Mouse (Mus musculus) kidney, embryonic 15.5 days (tissue): ENCODE measurements at regions not wholly inside any gene's neighbourhood (a gene's known extent, or its start where the extent isn't known, plus 50 kb on each side); places are given as distances from the start of the nearest gene placed in this dataset.

Source experiments
- ATAC-seq: fragments of 200-750 bp; cut with Nextera tagmentation; replicated peaks from 2 replicates; pipeline ENCODE4 v1.8.0; 2017; ENCODE audit warnings: moderate TSS enrichment; ENCODE audit not compliant: low FRiP score
- H3K27ac ChIP-seq: fragments of 300-500 bp; sonication (generic); 2 replicates; pipeline ENCODE4 v1.5.1; 2015; ENCODE audit warnings: mild to moderate bottlenecking, inconsistent platforms
- H3K27me3 ChIP-seq: fragments of 300-500 bp; sonication (generic); 2 replicates; pipeline ENCODE4 v1.6.1; 2015; ENCODE audit warnings: inconsistent platforms
- H3K36me3 ChIP-seq: fragments of 300-500 bp; sonication (generic); 2 replicates; pipeline ENCODE4 v1.6.1; 2015; ENCODE audit warnings: inconsistent platforms
- H3K4me1 ChIP-seq: fragments of 300-500 bp; sonication (generic); 2 replicates; pipeline ENCODE4 v1.6.1; 2015; ENCODE audit warnings: inconsistent platforms
- H3K4me2 ChIP-seq: fragments of 300-500 bp; sonication (generic); 2 replicates; pipeline ENCODE4 v1.6.1; 2015; ENCODE audit warnings: moderate library complexity, mild to moderate bottlenecking, inconsistent platforms
- H3K4me3 ChIP-seq: fragments of 300-500 bp; sonication (generic); replicated peaks from 2 replicates; pipeline ENCODE4 v1.5.1; 2015; ENCODE audit warnings: mild to moderate bottlenecking, inconsistent platforms
- H3K9ac ChIP-seq: fragments of 300-500 bp; sonication (generic); 2 replicates; pipeline ENCODE4 v1.6.1; 2015; ENCODE audit warnings: mild to moderate bottlenecking, inconsistent platforms
- H3K9me3 ChIP-seq: fragments of 300-500 bp; sonication (generic); replicated peaks from 2 replicates; pipeline ENCODE4 v1.6.1; 2016; ENCODE audit warnings: inconsistent platforms
- WGBS: fragments of 180-500 bp; shearing (Covaris S2); methylation state at CpG from one replicate; pipeline ENCODE4 v1.1.7; 2015; ENCODE audit warnings: mixed read lengths; 5-methylcytosine and 5-hydroxymethylcytosine counted together

- no peak overlapping the region for H3K9ac ChIP-seq
- no peak for ATAC-seq
- no peaks in the 10 kb centered on the region for H3K9me3 ChIP-seq
- H3K27ac ChIP-seq: no peak overlapping the region
- H3K27me3 ChIP-seq: no peaks in the 10 kb centered on the region
- no peaks in the 10 kb centered on the region for H3K4me1 ChIP-seq
- no peaks in the 10 kb centered on the region for H3K36me3 ChIP-seq
- WGBS: 71% methylated on average over 6 of the region's 6 CpGs
- H3K4me2 ChIP-seq: no peak overlapping the region
- H3K4me3 ChIP-seq: no peak overlapping the region
These were observed 1110.7 kb upstream of the Tenm2 start for GRCm38 (mm10) chr11:38346442-38346841.

- H3K36me3 ChIP-seq: no peaks in the 10 kb centered on the region
- H3K4me3 ChIP-seq: no peak overlapping the region
- H3K9ac ChIP-seq: no peak overlapping the region
- H3K9me3 ChIP-seq: no peaks in the 10 kb centered on the region
- no peak overlapping the region for H3K4me2 ChIP-seq
- H3K27me3 ChIP-seq: no peaks in the 10 kb centered on the region
- no peak for ATAC-seq
- no peak overlapping the region for H3K27ac ChIP-seq
- no peaks in the 10 kb centered on the region for H3K4me1 ChIP-seq
- WGBS: 71% methylated on average over 3 of the region's 3 CpGs
These were observed 1099.6 kb upstream of the Tenm2 start for GRCm38 (mm10) chr11:38335411-38335810.

GRCm38 (mm10) chr11:38297693-38298092 is 1061.9 kb upstream of the Tenm2 start:
- Histone ChIP-seq H3K36me3 (no peaks in the 10 kb centered on the region), H3K27me3 (no peaks in the 10 kb centered on the region), H3K27ac (no peak overlapping the region), H3K9me3 (no peaks in the 10 kb centered on the region), H3K4me3 (no peak overlapping the region), H3K4me1 (no peaks in the 10 kb centered on the region), H3K4me2 (no peak overlapping the region), H3K9ac (no peak overlapping the region)
- no peak for ATAC-seq

GRCm38 (mm10) chr11:38291289-38291688 is 1055.5 kb upstream of the Tenm2 start:
- no peak for ATAC-seq
- Histone ChIP-seq H3K4me1 (no peaks in the 10 kb centered on the region), H3K4me3 (no peak overlapping the region), H3K9me3 (no peaks in the 10 kb centered on the region), H3K27ac (no peak overlapping the region), H3K9ac (no peak overlapping the region), H3K36me3 (no peaks in the 10 kb centered on the region), H3K4me2 (no peak overlapping the region), H3K27me3 (no peaks in the 10 kb centered on the region)
- 78% methylated on average over 3 of the region's 3 CpGs for WGBS

- Histone ChIP-seq H3K27ac (no peak overlapping the region), H3K4me3 (no peak overlapping the region), H3K36me3 (no peaks in the 10 kb centered on the region), H3K27me3 (no peaks in the 10 kb centered on the region), H3K4me1 (no peaks in the 10 kb centered on the region), H3K9ac (no peak overlapping the region), H3K4me2 (no peak overlapping the region), H3K9me3 (no peaks in the 10 kb centered on the region)
- WGBS: 78% methylated on average over 2 of the region's 2 CpGs
- ATAC-seq: no peak
These were observed 1045.2 kb upstream of the Tenm2 start for GRCm38 (mm10) chr11:38280961-38281360.
